Mouse (Mus musculus) heart, postnatal 36 days (tissue): ENCODE results near the gene Atl1. TPM values are rescaled to one million over a fixed set of nuclear protein-coding genes. Genes with fewer than 3 reads are reported as not detected.
A peak's percentile ranks its signal among the peaks of the same experiment; 100 is the strongest.

ENCODE experiments used
- DNase-seq, 2 experiments: peaks; one replicate each; pipeline ENCODE4 v3.0.0; 2021 to 2022
- intact Hi-C: fragments of 180-260 bp; cut with DNase I; formaldehyde crosslinking; loops from one replicate; pipeline ENCODE4 v1.15.1; 2025
- total RNA-seq, 2 experiments: library from RNA; stranded (reverse); gene quantifications; 2 replicates each; pipeline ENCODE4 v1.2.3; 2021

Atl1 gene
- total RNA-seq, 2 experiments from 2014 or later, result 4.3 to 4.7 TPM

DNA sequence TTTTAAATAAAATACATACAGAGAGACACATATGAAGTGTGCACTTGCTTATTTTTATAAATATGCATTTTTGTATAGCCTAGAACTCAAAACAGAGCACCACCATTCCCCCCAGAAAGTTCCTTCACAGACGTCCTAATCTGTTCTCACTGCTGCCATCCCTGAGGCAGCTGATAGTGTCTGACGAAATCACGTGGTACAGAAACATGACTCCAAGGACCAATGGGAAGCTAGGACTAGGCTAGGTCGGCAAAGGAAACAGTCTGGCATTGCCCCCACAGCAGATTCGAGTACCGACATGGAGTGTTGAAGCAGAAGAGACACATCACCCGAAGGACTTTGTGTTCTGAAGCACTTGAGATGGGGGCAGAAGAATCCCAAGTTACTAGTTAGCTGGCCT lies 34.3 kb downstream of the Atl1 start:
- intact Hi-C loops, result no loop called here
- DNase-seq, result no peak

GRCm38 (mm10) chr12:69937731-69938130 lies 45.3 kb downstream of the Atl1 start:
- intact Hi-C loops, result no loop called here
- no peak for DNase-seq

- intact Hi-C loops, result no loop called here
- no peak for DNase-seq
Measured at GRCm38 (mm10) chr12:69939291-69939690, 46.9 kb downstream of the Atl1 start.

GRCm38 (mm10) chr12:69941655-69942329 lies 49.4 kb downstream of the Atl1 start:
- DNase-seq, result no peak
- intact Hi-C loops, result no loop called here

DNA sequence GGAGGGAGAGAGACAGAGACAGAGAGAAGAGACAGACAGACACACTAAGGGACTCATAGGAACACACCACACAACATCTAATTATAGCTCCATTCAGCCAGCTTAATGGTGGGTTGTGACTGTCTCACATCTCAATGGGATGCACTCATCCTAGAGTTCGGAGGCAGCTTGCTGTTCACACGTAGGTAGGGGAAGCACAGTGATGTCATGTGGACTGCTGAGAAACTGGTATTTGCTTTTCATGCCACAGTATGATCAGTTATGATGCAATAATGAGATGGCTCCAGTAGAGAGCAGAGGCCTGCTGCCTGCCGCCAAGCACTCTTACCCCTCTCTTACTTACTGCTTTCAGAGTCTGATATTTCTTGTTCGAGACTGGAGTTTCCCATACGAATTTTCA lies 53.4 kb downstream of the Atl1 start:
- DNase-seq, result no peak
- intact Hi-C loops, result no loop called here

DNA sequence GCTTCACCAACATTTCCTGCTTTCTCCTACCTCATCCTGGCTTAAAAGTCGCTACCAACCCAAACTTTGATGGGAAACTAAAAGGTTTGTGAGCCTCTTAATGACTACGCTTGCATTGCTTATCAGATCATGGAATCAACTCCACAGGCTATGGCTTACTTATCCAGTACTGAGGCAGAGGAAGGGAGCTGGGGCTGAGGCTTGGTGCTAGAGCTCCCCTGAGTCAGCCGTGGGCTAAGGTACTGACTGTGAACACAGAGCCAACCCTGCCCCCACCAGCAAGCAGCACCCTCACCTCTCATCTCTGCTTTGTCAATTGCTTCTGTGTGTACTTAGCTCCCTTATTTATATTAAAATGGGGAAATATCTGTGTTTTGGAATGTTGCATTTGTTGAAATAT lies 55.1 kb downstream of the Atl1 start:
- no peak for DNase-seq
- intact Hi-C loops, result no loop called here

DNA sequence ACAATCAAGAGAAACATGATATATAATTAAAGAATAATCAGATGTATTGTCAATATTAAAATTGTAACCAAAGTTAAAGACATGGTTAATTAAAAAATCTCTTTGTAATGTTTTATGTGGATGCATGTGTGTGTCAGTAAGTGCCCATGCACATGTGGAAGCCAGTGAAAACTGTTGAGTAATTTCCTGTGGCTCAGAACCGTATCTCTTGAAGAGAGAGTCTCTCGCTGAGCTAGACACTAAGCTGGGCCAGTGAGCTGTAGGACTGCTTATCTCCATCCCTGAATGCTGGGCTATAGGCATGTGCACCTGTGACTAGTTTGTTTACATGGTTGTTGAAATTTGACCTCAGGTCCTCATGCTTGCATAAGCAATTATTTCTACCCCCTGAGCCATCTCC lies 65.0 kb downstream of the Atl1 start:
- intact Hi-C loops, result no loop called here

GRCm38 (mm10) chr12:69962468-69962867 lies 70.1 kb downstream of the Atl1 start:
- intact Hi-C loops, result loop anchor here (1.0 to 5.0 kb wide), 4 partner anchors 24 to 275 kb away; partner anchors contain the start of gene Sav1
- peak; percentile 68 to 75 for DNase-seq

More for the DNA sequence above, 65.0 kb downstream of the Atl1 start:
- DNase-seq, result no peak

DNA sequence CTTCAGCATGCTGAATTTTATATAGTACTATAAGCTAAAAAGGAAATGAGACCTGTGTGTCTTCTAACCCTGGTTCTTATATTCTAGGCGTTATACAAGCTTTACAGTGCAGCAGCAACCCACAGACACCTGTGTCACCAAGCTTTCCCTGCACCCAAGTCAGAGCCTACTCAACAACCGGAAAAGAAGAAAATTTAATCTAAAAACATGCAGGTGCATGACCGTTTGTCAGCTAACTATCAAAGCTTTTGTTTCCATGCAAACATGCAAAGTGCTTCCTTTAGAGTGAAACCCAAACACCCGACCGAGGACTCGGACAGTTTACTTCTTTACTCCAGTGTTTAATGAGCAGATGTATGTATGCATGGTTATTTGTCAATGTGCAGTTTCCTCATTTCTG lies 70.7 kb downstream of the Atl1 start:
- intact Hi-C loops, result loop anchor here (2.0 to 5.0 kb wide), 2 partner anchors 24 to 274 kb away; partner anchors contain the start of gene Sav1
- no peak for DNase-seq

- intact Hi-C loops, result no loop called here
- DNase-seq, result no peak
Measured at GRCm38 (mm10) chr12:69965644-69966043, 73.2 kb downstream of the Atl1 start.

GRCm38 (mm10) chr12:69966071-69966470 lies 73.7 kb downstream of the Atl1 start:
- DNase-seq, result peak; percentile 32 to 38
- intact Hi-C loops, result no loop called here

- intact Hi-C loops, result no loop called here
- DNase-seq, result no peak
Measured at GRCm38 (mm10) chr12:69967112-69967511, 74.7 kb downstream of the Atl1 start.

GRCm38 (mm10) chr12:69968154-69968553 lies 75.7 kb downstream of the Atl1 start:
- DNase-seq, result peak in 1 of 2 experiments; percentile 24
- intact Hi-C loops, result no loop called here

GRCm38 (mm10) chr12:69973666-69974065 lies 81.3 kb downstream of the Atl1 start:
- no peak for DNase-seq
- intact Hi-C loops, result no loop called here

GRCm38 (mm10) chr12:69976688-69977087 lies 84.3 kb downstream of the Atl1 start:
- intact Hi-C loops, result no loop called here
- no peak for DNase-seq

DNA sequence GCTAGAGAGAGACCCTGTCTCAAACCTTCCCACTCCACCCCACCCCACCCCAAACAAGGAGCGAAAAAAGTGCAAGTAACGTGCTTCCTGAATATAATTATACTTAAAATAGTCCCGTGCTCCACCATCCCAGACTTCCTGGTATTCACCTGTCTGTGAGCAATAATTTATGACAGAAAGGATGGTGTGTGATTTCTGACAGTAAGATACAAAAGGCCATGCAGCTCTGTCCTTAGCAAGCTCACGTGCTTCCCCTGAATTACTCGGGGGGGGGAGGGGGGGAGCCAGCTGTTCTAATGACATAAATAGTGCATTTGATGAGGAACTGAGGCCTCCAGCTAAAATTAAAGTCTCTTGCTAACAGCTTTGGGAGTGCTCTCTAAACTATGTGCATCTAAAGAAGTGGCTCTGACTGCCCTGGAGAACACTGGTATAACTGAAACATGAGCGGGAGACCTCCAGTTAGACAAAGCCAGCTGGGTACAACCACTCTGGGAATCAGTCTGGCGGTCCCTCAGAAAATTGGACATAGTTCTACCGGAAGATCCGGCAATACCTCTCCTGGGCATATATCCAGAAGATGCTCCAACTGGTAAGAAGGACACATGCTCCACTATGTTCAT lies 85.1 kb downstream of the Atl1 start:
- intact Hi-C loops, result no loop called here
- no peak for DNase-seq

DNA sequence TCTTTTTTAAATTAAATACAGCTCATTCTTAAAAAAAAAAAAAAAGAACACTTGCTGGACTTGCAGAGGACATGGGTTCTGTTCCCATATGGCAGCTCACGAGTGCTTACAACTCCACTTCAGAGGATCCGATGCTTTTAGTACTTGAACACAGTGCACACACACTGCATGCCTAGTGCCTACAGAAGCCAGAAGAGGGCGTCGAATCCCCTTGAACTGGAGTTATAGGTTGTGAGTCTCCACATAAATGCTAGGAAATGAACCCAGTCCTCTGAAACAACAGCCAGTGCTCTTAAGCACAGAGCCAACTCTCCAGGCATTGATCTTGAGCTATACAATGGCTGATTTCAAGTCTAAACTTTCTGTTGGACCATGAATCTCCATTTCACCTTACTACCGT lies 90.5 kb downstream of the Atl1 start:
- intact Hi-C loops, result loop anchor here (10.0 kb wide), 1 partner anchor 72 kb away; no protein-coding TSS in a partner anchor

DNA sequence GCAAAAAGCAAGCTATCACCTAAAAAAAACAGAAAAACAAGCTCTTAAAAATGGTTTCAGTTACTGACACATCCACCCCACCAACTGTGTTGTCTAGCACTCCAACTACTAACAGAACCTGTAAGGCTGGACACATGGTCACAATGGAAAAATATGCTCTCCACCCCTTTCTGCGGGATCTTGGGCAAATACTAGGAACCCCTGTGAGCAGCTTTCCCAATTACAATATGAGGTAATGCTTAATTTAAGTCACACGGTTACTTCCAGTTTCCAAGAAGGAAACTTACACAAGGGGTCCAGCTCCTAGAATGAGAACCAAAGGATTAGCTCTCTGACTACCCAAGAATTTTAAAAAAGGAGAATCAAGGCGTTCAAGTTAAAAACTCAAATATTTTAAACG lies 93.1 kb downstream of the Atl1 start:
- DNase-seq, result no peak
- intact Hi-C loops, result loop anchor here (5.0 to 10.0 kb wide), 2 partner anchors 42 to 69 kb away; no protein-coding TSS in a partner anchor

More for the DNA sequence above, 90.5 kb downstream of the Atl1 start:
- no peak for DNase-seq

GRCm38 (mm10) chr12:69986241-69986762 lies 93.9 kb downstream of the Atl1 start:
- DNase-seq, result no peak
- intact Hi-C loops, result loop anchor here (2.0 to 10.0 kb wide), 3 partner anchors 24 to 68 kb away; no protein-coding TSS in a partner anchor

- intact Hi-C loops, result loop anchor here (2.0 to 10.0 kb wide), 3 partner anchors 24 to 68 kb away; no protein-coding TSS in a partner anchor
- peak; percentile 93 to 95 for DNase-seq
Measured at GRCm38 (mm10) chr12:69986786-69987497, 94.5 kb downstream of the Atl1 start, which contains the start of gene Sav1. Gene Sav1, minus strand, starts transcription at chr12:69987002.

DNA sequence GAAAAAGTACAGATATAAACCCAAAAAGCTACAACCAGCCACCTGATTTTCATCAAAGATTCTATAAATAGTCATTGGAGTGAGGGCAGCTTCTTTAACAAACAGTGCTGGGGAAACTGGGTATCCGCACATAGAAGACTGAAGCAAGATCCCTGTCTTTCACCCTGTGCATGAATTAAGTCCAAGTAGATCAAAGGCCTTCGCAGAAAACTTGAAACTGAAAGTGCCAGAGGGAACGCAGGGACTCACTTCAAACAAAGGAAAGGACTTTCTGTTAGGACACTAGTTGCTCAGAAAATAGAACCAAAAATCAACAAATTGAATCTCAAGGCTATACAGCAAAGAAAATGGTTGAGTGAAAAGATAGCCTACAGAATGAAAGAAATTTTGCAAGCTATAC lies 103.0 kb downstream of the Atl1 start:
- intact Hi-C loops, result no loop called here
- no peak for DNase-seq
